8 mouse cellular contexts compared by ENCODE assay signal in genomic region chr1:72284539-72284938, GRCm38 (mm10). TPM values are rescaled to one million over a fixed set of nuclear protein-coding genes. Genes with fewer than 3 reads are reported as not detected.
A peak's percentile ranks its signal among the peaks of the same experiment; 100 is the strongest.
DNase-seq lines count a peak whose midpoint lies in the region; ATAC-seq and TF ChIP-seq lines count a peak whose summit lies in the region.

No protein-coding gene starts in this region.

- DNase-seq in heart, postnatal 36 days = no peak
- DNase-seq in yolk sac, embryonic 10.5 days (ENCODE audit: low spot score) = no peak
- no peak for DNase-seq in retina, postnatal 1 day
- no peak for DNase-seq in kidney, adult 8-10 months

- peak overlapping the region; percentile 68 for H3K4me3 ChIP-seq in heart, embryonic 12.5 days
- peak overlapping the region; percentile 24; the same call in 1 of the 2 replicates for H3K4me3 ChIP-seq in ES-Bruce4 (ENCODE audit: low read depth, low read length)
- H3K4me3 ChIP-seq in forebrain, embryonic 16.5 days (replicated peaks; ENCODE audit: low read length) = peak overlapping the region; percentile 60
- peak overlapping the region; percentile 65; the same call in 1 of the 2 replicates for H3K4me3 ChIP-seq in liver, embryonic 15.5 days (replicated peaks)

- no peak for TF ChIP-seq CTCF in ES-Bruce4 (IDR thresholded peaks at IDR 0.05; ENCODE audit: low read depth, low read length)

- H3K27me3 ChIP-seq in heart, embryonic 12.5 days (replicated peaks) = peaks cover 4% of the 10 kb centered on the region; the same call in 1 of the 2 replicates
- H3K27me3 ChIP-seq in ES-Bruce4 (ENCODE audit: control insufficient read depth, insufficient read depth, low read length, poor library complexity, severe bottlenecking) = no peaks in the 10 kb centered on the region
- H3K27me3 ChIP-seq in forebrain, embryonic 16.5 days (replicated peaks; ENCODE audit: control insufficient read depth, insufficient read depth, low read length) = no peaks in the 10 kb centered on the region
- peaks cover 27% of the 10 kb centered on the region for H3K27me3 ChIP-seq in liver, embryonic 15.5 days

- no peak overlapping the region for H3K9ac ChIP-seq in heart, embryonic 12.5 days
- no peak overlapping the region for H3K9ac ChIP-seq in ES-Bruce4 (ENCODE audit: low read depth, poor library complexity, severe bottlenecking)
- H3K9ac ChIP-seq in forebrain, embryonic 16.5 days (replicated peaks; ENCODE audit: low read depth, low read length) = peak overlapping the region; percentile 68
- no peak overlapping the region for H3K9ac ChIP-seq in liver, embryonic 15.5 days

- peak overlapping the region; percentile 92 for H3K4me2 ChIP-seq in heart, embryonic 12.5 days
- peak overlapping the region; percentile 94 for H3K4me2 ChIP-seq in forebrain, embryonic 16.5 days (ENCODE audit: low read length)
- peak overlapping the region; percentile 92 for H3K4me2 ChIP-seq in liver, embryonic 15.5 days

- no peak for TF ChIP-seq POLR2A in ES-Bruce4 (IDR thresholded peaks at IDR 0.05; ENCODE audit: insufficient read depth, low read length)

- no peaks in the 10 kb centered on the region for H3K9me3 ChIP-seq in heart, embryonic 12.5 days (replicated peaks)
- H3K9me3 ChIP-seq in ES-Bruce4 (replicated peaks; ENCODE audit: control insufficient read depth, insufficient read depth, low read length, poor library complexity, severe bottlenecking) = no peaks in the 10 kb centered on the region
- no peaks in the 10 kb centered on the region for H3K9me3 ChIP-seq in forebrain, embryonic 16.5 days (ENCODE audit: control insufficient read depth, low read length)
- H3K9me3 ChIP-seq in liver, embryonic 15.5 days (replicated peaks) = no peaks in the 10 kb centered on the region

- 6% methylated on average over 5 of the region's 5 CpGs for WGBS in heart, embryonic 12.5 days
- WGBS in forebrain, embryonic 16.5 days = 3% methylated on average over 5 of the region's 5 CpGs
- WGBS in liver, embryonic 15.5 days (ENCODE audit: insufficient replicate concordance) = 3% methylated on average over 5 of the region's 5 CpGs

- intact Hi-C loops in heart, postnatal 36 days (cut with DNase I) = loop anchor here (5.0 kb wide), 1 partner anchor 42 kb away; no protein-coding TSS in a partner anchor

- 0 out of 2 replicates have a peak, but pooled peaks cover 3% of the 10 kb centered on the region for H3K4me1 ChIP-seq in heart, embryonic 12.5 days (replicated peaks)
- no peaks in the 10 kb centered on the region for H3K4me1 ChIP-seq in ES-Bruce4 (ENCODE audit: control insufficient read depth, insufficient read depth, low read length)
- H3K4me1 ChIP-seq in forebrain, embryonic 16.5 days (replicated peaks; ENCODE audit: control insufficient read depth, insufficient read depth, low read length) = peaks cover 29% of the 10 kb centered on the region
- peaks cover 29% of the 10 kb centered on the region for H3K4me1 ChIP-seq in liver, embryonic 15.5 days (replicated peaks)

- no peaks in the 10 kb centered on the region for H3K36me3 ChIP-seq in heart, embryonic 12.5 days
- H3K36me3 ChIP-seq in ES-Bruce4 (ENCODE audit: control insufficient read depth, insufficient read depth, low read length, poor library complexity, severe bottlenecking) = no peaks in the 10 kb centered on the region
- no peaks in the 10 kb centered on the region for H3K36me3 ChIP-seq in forebrain, embryonic 16.5 days (ENCODE audit: control insufficient read depth, insufficient read depth)
- no peaks in the 10 kb centered on the region for H3K36me3 ChIP-seq in liver, embryonic 15.5 days (replicated peaks)

- no peak for ATAC-seq in heart, embryonic 12.5 days (ENCODE audit: insufficient number of reproducible peaks, low FRiP score)
- peak; percentile 65 for ATAC-seq in forebrain, embryonic 16.5 days
- no peak for ATAC-seq in liver, embryonic 15.5 days (ENCODE audit: insufficient read depth)

- no peak overlapping the region for H3K27ac ChIP-seq in heart, embryonic 12.5 days (ENCODE audit: poor library complexity, severe bottlenecking)
- no peak overlapping the region for H3K27ac ChIP-seq in ES-Bruce4 (ENCODE audit: insufficient read depth, low read length)
- peak overlapping the region; percentile 77 for H3K27ac ChIP-seq in forebrain, embryonic 16.5 days (ENCODE audit: low read length)
- no peak overlapping the region for H3K27ac ChIP-seq in liver, embryonic 15.5 days (replicated peaks)

- no peak for TF ChIP-seq EP300 in ES-Bruce4 (IDR thresholded peaks at IDR 0.05; ENCODE audit: insufficient read depth, low read depth, low read length)

RNA-seq across cellular contexts. Expression of gene Tmem169, which starts 0.4 kb away (rescaled TPM):
- polyA plus RNA-seq in heart, embryonic 12.5 days (2016; fragmentation: Nextera tagmentation; extraction: Ambion mirVana) = 0.22 and 0.29 TPM in 2 replicates
- not detected for total RNA-seq in heart, postnatal 36 days (2021)
- polyA plus RNA-seq in ES-Bruce4 (2011; ENCODE audit: insufficient read depth, insufficient read length, low read depth, missing spikeins) = 0.67 and 1.3 TPM in 2 replicates
- polyA plus RNA-seq in forebrain, embryonic 16.5 days (2015; fragmentation: Nextera tagmentation; extraction: Ambion mirVana) = 32.8 and 39.8 TPM in 2 replicates
- polyA plus RNA-seq in liver, embryonic 15.5 days (2015; fragmentation: Nextera tagmentation; extraction: Ambion mirVana) = 0.79 and 0.96 TPM in 2 replicates

RNA-seq across cellular contexts. Expression of gene Pecr, which starts 0.4 kb away (rescaled TPM):
- polyA plus RNA-seq in heart, embryonic 12.5 days (2016; fragmentation: Nextera tagmentation; extraction: Ambion mirVana) = 16.9 and 18.7 TPM in 2 replicates
- 10 to 100 TPM; 10.3 to 11.7 TPM for total RNA-seq in heart, postnatal 36 days (2021)
- polyA plus RNA-seq in ES-Bruce4 (2011; ENCODE audit: insufficient read depth, insufficient read length, low read depth, missing spikeins) = 61.1 and 67.1 TPM in 2 replicates
- 9.7 and 11.2 TPM in 2 replicates for polyA plus RNA-seq in forebrain, embryonic 16.5 days (2015; fragmentation: Nextera tagmentation; extraction: Ambion mirVana)
- 66.1 and 71.5 TPM in 2 replicates for polyA plus RNA-seq in liver, embryonic 15.5 days (2015; fragmentation: Nextera tagmentation; extraction: Ambion mirVana)

RNA-seq across cellular contexts. Expression of gene Xrcc5, which starts 22.7 kb away (rescaled TPM):
- 20.5 and 22.9 TPM in 2 replicates for polyA plus RNA-seq in heart, embryonic 12.5 days (2016; fragmentation: Nextera tagmentation; extraction: Ambion mirVana)
- 10 to 100 TPM; 13.2 to 15.2 TPM for total RNA-seq in heart, postnatal 36 days (2021)
- 83.6 and 87.5 TPM in 2 replicates for polyA plus RNA-seq in ES-Bruce4 (2011; ENCODE audit: insufficient read depth, insufficient read length, low read depth, missing spikeins)
- 23.8 and 29.2 TPM in 2 replicates for polyA plus RNA-seq in forebrain, embryonic 16.5 days (2015; fragmentation: Nextera tagmentation; extraction: Ambion mirVana)
- polyA plus RNA-seq in liver, embryonic 15.5 days (2015; fragmentation: Nextera tagmentation; extraction: Ambion mirVana) = 14.8 and 15.8 TPM in 2 replicates

Comparison
In these comparisons a context has a peak if more than half of its experiments do, and no peak if none do; other contexts are left out.
1. RNA of gene Tmem169, which starts 0.4 kb away (polyA plus RNA-seq): 32.8 to 39.8 TPM in forebrain, embryonic 16.5 days; 0.79 to 0.96 TPM in liver, embryonic 15.5 days, 0.67 to 1.3 TPM in ES-Bruce4 and 0.22 to 0.29 TPM in heart, embryonic 12.5 days; every median in the first group is over 10 times any median in the second.
2. Peak in every context shown above with its lines, with median percentiles within 50 percentile points of each other: H3K4me2 ChIP-seq and H3K4me3 ChIP-seq.